Mouse (Mus musculus): ENCODE results near the gene Bbs1.
"Not testable (repeated sequence)": the region's sequence is repeated elsewhere in the genome, so short reads cannot be mapped to it uniquely, and the experiment has no call there.

The Bbs1 gene

DNA sequence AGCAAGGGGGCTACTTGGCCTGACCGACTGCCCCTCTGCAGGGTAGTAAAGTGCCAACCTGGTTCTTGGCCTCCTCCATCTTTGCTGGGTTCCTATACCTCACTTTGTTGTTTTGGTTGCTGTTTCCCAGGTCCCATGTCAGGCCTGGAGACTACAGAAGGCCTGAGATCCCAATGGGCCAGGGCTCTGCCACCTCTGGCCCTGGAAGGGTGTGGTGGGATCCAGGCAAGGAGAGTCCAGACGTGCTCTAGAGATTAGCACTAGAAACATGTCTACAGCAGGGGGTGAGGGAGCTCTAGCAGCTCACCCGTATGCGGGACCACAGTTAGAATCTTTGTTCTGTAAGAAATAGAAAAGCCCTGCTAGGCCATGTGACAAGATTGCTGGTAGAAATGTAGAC lies 22.5 kb downstream of the Bbs1 start:
- in situ Hi-C loops (cut with MboI, MseI) = no loop called here

DNA sequence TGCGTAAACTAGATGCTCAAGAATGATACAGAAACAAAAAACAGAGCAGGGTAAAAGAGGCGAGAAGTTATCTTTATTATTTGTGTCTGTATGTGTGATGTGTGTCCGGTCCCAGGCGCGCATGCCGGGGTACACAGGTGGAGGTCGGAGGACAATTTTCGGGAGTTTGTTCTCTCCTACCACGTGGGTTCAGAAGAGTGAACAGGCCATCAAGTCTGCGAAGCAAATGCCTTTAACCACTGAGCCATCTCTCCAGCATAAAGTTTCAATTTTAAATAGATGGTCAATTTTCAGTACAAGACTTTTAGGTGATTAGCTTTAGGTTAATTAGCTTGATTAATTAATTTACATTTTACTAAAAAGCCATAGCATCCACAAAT lies 27.1 kb downstream of the Bbs1 start:
- in situ Hi-C loops (cut with MboI, MseI) = no loop called here

DNA sequence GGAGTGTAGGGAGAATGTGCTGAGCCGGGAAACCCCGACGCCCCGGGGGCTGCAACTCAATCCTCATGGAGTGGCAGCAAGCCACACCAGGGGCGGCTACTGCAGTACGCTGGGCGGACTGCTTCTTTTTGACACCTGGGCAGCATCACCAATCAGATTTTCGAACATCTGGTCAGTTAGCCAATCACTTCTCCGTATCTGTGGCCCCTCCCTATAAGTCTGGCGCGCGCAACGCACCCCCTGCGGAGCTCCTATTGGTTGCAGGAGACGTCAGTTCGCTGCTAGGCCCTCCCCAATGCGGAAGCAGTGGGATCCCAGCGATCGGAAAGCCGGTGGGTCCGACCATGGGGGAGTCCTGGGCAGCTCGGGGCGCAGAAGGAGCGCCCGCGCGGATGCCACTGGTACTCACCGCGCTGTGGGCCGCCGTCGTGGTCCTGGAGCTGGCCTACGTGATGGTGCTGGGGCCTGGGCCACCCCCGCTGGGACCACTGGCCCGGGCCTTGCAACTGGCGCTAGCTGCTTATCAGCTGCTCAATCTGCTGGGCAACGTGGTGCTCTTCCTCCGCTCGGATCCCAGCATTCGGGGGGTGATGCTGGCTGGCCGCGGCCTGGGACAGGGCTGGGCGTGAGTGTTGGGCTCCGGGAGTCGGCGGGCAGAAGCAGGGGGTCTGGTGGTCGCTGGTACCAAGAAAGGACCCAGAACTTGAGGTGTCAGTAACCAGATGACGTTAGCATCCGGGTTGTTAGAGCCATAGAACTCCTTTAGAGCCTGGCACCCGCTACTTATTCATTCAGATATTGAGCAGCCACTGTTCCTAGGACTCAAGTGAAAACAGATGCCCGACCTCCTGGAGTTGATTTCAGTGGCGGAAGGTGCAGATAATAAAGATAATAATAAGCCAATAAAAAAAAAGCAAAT lies 27.8 kb downstream of the Bbs1 start, which contains the start of gene Zdhhc24:
Zdhhc24 (plus strand) TSS at position 264 of the 919 bp plus-strand sequence.
- in situ Hi-C loops (cut with MboI, MseI) = no loop called here

DNA sequence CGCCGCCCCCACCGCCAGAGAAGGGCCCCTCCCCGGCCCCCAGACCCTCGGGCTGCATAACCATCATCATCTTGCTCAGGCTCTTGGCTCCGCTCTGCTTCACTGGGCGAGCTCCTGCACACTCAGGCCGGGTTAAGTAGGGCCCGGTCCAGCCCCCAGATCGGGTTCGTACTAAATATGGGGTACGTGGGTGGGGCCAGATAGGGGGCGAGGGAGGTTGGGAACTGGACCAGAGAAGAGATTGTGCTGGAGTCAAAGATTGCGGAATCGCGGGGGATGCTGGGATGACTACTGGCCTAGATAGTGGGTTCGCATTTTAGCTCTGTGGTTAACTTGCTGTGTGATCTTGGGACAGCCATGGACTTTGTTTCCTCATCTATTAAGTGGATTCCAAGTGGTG lies 28.6 kb downstream of the Bbs1 start, which contains the start of gene Actn3:
Actn3 (minus strand) TSS at position 125 of the 400 bp plus-strand sequence.
- in situ Hi-C loops (cut with MboI, MseI) = no loop called here

- in situ Hi-C loops (cut with MboI, MseI) = no loop called here
Observed at GRCm38 (mm10) chr19:4876755-4877154, 29.7 kb downstream of the Bbs1 start.

GRCm38 (mm10) chr19:4876241-4876640 lies 30.2 kb downstream of the Bbs1 start:
- in situ Hi-C loops (cut with MboI, MseI) = no loop called here

DNA sequence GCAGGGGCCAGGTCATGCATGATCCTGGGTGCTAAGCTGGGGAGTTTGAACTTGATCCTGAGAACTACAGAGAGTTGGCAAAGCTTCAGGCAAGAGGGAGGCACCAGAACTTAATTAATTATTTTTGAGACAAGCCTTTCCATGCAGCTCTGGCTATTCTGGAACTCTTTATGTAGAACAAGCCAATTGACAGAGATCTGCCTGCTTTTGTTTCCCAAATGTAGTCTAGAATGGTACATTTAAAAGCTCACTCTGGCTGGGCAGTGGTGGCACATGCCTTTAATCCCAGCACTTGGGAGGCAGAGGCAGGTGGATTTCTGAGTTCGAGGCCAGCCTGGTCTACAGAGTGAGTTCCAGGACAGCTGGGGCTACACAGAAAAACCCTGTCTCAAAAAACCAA lies 31.8 kb downstream of the Bbs1 start:
- in situ Hi-C loops (cut with MboI, MseI) = not testable (repeated sequence)

DNA sequence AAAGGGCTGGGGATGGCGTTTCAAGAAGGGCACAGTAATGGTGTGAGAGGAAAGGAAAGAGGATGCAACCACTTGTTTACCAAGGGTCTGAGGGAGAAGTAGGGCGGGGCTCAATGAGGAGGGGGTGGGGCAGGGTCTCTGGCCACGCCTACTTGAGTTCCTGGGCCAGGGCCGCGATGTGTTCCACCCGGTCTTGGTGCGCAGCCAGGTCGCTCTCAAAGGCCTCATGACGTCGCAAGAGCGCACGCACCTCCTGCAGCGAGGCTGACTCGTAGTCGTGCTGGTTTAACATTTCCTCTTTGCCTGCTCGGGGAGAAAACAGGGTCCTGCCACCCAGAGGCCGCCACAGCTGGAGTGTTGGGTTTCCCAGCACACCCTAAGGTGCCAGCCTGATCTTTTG lies 41.3 kb downstream of the Bbs1 start:
- in situ Hi-C loops (cut with MboI, MseI) = no loop called here

DNA sequence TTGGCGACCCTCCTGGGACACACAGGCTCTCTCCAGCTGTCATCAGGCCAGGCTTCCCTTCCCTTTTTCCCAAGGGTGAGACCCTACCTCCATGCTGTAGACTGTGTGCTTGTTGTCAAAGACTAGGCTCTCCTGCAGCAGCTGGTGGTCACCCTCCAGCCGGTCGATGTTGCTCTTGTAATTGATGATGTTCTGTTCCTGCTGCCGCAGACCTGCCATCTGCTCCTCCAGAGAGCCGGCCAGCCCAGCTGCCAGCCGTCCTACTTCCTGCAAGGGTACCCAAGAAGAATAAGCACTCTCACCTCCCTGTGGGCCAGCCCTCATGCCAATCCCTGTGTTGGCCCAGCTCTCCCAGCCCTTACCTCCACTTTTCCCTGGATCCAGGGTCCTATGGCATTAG lies 43.4 kb downstream of the Bbs1 start:
- in situ Hi-C loops (cut with MboI, MseI) = no loop called here

GRCm38 (mm10) chr19:4859081-4859480 lies 47.3 kb downstream of the Bbs1 start:
- in situ Hi-C loops (cut with MboI, MseI) = no loop called here

DNA sequence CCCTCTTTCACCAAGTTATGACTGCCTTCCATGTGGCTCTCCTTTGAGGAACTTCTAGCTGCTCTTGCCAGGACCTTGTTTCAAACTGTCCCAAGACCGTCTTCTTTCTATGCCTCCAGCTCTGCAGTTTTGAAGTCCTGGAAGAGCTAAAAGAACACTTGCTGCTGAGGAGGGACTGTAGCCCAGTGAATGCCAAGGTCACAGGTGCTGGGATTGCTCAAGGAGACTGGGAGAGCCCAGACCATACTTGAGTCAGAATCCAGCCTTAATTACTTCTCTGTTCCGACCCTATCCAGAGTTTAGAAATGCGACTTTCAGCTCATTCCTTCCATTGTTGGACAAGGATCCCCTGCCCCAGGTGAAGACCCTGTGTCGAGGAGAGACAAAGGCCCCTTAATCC lies 50.5 kb downstream of the Bbs1 start:
- in situ Hi-C loops (cut with MboI, MseI) = no loop called here

- in situ Hi-C loops (cut with MboI, MseI) = no loop called here
Observed at GRCm38 (mm10) chr19:4855470-4855820, 51.0 kb downstream of the Bbs1 start.

DNA sequence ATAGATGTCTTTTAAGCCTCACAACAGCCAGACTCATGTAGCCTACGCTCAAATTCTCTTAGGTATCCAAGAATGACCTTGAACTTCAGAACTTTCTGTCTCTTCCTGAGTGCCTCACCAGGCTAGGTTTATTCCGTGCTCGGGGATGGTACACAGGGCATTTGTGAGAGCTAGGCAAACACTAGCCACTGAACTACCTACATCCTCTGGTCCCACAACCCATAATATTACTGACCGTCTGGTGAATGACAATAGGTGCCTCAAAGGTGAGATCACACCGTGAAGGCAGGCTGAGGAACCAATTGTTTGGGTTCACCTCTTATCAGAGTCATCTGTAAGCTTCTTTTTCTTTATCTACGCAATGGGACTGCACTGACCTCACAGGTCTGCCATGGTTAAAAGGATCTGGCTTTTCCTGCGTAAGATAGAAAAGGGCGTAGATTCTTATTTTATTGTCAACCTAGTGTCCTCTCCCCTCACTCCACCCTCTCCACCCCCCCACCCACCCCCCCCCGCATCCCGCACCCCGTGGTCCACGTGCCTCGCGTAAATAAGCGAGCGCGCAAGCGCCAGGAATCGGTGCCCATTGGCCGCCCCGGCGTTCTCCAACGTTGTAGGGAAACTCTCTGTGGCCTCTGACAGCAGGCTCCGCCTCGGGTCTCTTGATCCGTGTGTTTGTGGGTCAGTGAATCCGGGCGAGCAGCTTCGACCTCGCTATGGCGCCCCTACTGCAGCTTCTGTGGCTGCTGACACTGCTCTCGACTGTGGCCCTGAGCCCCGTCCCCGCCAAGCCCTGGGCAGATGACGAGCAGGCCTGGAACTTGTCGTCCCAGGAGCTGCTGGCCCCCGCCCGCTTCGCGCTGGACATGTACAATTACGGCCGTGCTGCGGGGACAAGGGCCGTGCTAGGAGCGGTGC lies 51.6 kb downstream of the Bbs1 start, which contains the start of gene Ctsf:
Ctsf (plus strand) TSS at position 579 of the 918 bp plus-strand sequence.
- in situ Hi-C loops (cut with MboI, MseI) = no loop called here

DNA sequence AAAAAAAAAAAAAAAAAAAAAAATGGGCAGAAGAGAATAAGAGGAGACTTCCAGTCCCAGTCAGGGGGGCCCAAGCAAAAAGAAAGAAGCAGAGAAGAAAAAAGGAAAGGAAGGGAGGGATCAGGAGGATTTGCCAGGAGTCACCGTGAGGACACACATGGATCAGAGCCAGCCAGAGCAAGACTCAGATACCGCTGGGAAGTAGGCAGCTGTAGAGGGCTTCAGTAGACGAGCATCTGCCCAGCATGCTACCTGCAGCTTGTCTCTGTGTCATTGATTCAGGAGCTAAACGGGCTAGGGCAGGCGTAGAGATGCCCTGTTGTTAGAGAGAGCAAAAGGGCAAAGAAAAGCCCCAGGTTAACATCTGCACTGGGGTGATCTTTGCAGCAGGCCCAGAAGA lies 56.1 kb downstream of the Bbs1 start:
- in situ Hi-C loops (cut with MboI, MseI) = no loop called here

- in situ Hi-C loops (cut with MboI, MseI) = no loop called here
Observed at GRCm38 (mm10) chr19:4849800-4850199, 56.6 kb downstream of the Bbs1 start.

- in situ Hi-C loops (cut with MboI, MseI) = no loop called here
Observed at GRCm38 (mm10) chr19:4847490-4847889, 58.9 kb downstream of the Bbs1 start.

DNA sequence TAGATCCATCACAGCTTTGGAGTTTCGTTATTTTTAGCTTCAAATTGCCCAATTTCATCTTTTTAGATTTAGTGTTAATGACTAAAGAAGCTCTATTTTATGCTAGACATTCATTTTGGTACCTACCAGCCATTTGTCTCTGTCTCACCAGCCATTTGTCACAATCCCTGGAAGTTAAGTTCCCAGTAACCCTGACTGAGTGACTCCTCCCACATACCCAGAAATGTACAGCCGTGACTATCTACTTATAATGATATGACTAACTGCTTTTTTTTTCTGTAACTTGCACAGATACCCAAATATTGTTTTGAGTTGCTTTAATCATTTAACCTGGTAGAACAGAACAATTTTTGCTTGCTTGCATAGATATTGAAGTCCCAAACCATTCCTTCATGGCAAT lies 60.6 kb downstream of the Bbs1 start:
- in situ Hi-C loops (cut with MboI, MseI) = no loop called here

DNA sequence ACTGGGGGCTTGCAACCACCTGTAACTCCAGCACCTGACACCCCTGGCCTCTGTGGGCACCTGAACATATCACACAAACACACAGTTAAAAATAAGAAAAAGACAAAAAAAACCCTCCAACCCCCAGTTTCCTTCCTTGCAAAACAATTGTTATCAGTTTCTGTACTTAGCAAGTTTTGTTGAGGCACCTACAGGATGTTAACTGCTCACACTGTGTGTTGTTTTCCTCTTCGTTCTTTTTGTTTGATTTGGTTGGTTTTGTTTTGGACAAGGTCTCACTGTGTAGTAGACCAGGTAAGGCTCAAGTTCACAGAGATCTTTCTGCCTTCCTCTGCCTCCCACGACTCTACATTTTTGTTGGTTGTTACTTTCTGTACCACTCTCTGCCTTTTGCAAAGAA lies 63.8 kb downstream of the Bbs1 start:
- in situ Hi-C loops (cut with MboI, MseI) = no loop called here

- in situ Hi-C loops (cut with MboI, MseI) = no loop called here
Observed at GRCm38 (mm10) chr19:4840848-4841247, 65.6 kb downstream of the Bbs1 start.

GRCm38 (mm10) chr19:4839149-4839548 lies 67.3 kb downstream of the Bbs1 start, which contains the start of the genes Ccs and Ccdc87:
Gene Ccs (minus strand): TSS chr19:4839332.
Gene Ccdc87 (plus strand): TSS chr19:4839366.
- in situ Hi-C loops (cut with MboI, MseI) = no loop called here

GRCm38 (mm10) chr19:4838526-4839140 lies 67.8 kb downstream of the Bbs1 start:
- in situ Hi-C loops (cut with MboI, MseI) = no loop called here

DNA sequence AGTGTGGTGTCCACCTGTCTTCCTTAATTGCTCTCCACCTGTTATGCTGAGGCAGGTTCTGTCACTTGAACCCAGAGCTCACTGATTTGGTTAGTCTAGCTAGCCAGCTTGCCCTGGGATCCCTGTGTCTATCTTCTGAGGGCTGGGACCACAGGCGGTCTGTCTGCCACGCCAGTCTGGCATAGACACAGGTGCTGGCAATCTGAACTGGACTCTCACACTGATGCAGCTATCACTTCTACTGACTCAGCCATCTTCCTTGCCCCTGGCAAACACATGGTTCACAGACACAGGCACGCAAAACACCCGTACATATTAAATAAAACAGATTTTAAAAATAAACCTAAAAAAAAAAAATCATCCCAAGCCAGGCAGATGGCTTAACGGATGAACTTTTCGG lies 69.4 kb downstream of the Bbs1 start:
- in situ Hi-C loops (cut with MboI, MseI) = no loop called here
